Mouse (Mus musculus) spleen, adult 2 months (tissue): ENCODE measurements at regions not wholly inside any gene's neighbourhood (a gene's known extent, or its start where the extent isn't known, plus 50 kb on each side); places are given as distances from the start of the nearest gene placed in this dataset.

Experiments used
- CTCF ChIP-seq: fragments of 200-500 bp; IDR thresholded peaks from 2 replicates; pipeline ENCODE4 v1.5.1; 2011; ENCODE audit warnings: mild to moderate bottlenecking, inconsistent platforms; ENCODE audit not compliant: insufficient read depth, insufficient read length, insufficient replicate concordance; ENCODE audit errors: extremely low read depth
- POLR2A ChIP-seq: fragments of 200-500 bp; IDR thresholded peaks from 2 replicates; pipeline ENCODE4 v1.6.1; 2011; ENCODE audit warnings: low read depth, low read length, inconsistent platforms

DNA sequence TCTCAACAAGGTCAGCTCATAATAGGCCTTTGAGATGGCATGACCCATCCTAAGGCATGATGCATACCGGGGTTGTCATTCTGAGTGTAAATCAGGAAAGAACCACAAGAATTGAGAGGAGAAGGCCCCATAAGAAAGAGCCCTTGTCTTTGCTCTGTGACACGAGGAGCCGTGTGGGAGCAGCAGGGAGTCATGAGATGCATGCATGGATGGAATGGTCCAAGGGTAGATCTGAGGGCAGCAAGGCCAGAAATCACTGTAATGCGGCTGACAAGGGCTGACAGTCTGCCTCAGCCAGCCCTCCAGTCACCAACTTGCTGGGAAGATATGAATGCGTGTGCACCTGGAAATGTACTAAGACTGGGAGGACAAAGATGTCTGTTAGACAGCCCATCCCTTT, 307.4 kb upstream of the Jarid2 start:
- TF ChIP-seq POLR2A = no peak
- no peak for TF ChIP-seq CTCF
